Mouse (Mus musculus) brain, embryonic 14.5 days (tissue): Measurements from ENCODE around the gene Cfap77.

Experiments used
- CTCF ChIP-seq: fragments of 200-500 bp; IDR thresholded peaks from 2 replicates; pipeline ENCODE4 v1.5.1; 2012; ENCODE audit warnings: inconsistent platforms, mild to moderate bottlenecking, moderate library complexity, borderline replicate concordance; ENCODE audit not compliant: insufficient read depth, insufficient read length; ENCODE audit errors: extremely low read depth
- POLR2A ChIP-seq: fragments of 200-500 bp; IDR thresholded peaks from 2 replicates; pipeline ENCODE4 v1.6.1; 2012; ENCODE audit warnings: mild to moderate bottlenecking, inconsistent platforms, borderline replicate concordance; ENCODE audit not compliant: poor library complexity, insufficient read depth, insufficient read length, severe bottlenecking; ENCODE audit errors: extremely low read depth

DNA sequence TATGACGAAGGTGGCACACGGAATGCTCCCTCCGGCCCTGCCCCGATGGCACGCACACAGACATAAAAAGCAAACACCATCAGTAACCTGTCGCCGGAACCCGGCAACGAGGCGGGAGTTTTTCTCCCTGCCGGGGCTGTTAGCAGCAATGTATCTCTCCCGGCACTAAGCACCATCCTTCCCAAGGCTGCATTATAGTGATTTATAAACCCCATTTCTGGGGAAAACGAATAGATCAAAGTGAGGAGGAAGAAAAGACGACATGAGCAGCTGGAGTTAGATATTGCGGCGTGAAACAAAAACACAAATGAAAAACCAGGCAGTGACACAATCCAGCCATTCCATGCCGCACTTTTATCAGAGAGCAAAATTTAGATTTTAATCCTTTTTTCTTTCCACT, 33.8 kb downstream of the Cfap77 start:
- TF ChIP-seq CTCF (no peak), POLR2A (no peak)
